Mouse (Mus musculus): ENCODE measurements around the gene Nckap5l.
A peak's percentile ranks its signal among the peaks of the same experiment; 100 is the strongest.

The Nckap5l gene

DNA sequence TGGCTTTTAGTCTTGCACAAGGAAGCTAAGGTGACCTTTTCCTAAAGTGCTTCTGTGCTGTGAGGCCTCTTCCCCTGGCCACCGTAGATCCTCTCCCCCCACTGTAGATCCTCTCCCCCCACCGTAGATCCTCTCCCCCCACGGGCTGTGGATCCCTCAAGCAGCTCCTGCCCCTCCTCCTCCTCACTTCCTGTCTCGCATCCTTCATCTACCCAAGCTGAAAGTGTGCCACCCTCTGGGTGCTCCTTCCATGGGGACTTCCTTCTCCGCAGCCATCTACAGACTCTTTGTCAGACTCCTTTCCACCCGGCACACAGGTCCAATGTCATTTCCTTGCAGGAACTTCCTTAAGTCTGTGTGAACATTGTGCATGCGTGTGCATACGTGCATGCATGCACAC lies 27.2 kb downstream of the Nckap5l start:
- no peak for DNase-seq (ENCODE audit: low spot score)

DNA sequence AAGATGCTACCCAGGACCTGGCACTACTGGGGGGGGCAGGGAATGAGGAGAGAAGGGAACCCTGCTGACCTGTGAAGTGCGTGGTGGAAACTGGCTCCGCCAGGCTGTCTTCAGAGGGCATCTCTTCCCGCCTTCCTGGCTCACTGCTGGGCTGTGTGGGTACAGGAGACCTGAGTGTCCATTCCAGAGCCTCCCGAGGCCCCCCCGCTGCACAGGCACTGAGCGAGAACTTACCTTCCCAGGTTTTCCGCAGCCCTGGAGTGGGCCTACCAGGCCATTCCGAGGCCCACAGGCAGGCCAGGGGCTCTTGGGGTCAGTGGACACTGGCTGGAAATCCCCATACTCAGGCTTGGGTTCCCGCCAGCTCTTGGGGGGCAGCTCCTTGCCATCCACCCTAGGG lies 33.7 kb downstream of the Nckap5l start:
- DNase-seq (ENCODE audit: low spot score): no peak

DNA sequence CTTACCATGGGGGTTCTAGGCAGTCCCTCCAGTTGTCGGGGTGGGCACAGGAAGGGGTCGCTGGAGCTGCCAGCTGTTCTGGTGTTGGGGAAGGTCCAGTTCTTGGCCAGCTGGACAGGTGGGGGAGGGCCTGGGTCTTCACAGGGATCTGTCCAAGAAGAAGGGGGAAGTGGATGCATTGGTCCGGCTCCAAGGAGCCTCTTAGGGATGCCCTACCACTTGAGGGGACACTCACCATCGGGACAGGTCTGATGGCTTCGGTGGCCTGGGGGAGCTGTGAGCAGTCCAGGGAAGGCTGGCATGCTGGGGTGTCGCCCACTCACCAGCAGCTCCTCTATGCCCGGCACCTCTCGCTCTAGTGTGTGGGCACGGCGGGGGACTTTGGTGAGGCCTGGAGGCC lies 34.4 kb downstream of the Nckap5l start:
- DNase-seq (ENCODE audit: low spot score): no peak

DNA sequence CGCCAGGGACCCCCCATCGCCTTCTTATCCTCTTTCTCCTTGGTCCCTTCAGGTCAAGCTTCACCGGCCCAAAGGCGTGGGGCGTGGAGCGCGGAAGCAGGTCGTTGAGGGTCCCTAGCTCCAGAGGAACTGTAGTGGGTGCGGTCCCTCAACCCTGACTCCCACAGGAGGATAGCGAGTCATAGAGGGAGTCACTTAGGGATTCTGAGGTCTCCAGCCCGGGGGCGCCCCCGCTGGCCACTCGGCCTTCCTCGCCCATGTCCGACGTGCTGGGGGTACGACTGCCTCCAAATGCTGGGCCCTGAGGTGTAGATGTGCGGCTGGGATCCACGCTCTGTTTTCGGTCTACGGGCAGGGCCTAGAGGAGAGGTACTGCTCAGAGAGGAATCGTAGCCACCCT lies 35.0 kb downstream of the Nckap5l start:
- DNase-seq (ENCODE audit: low spot score): no peak

DNA sequence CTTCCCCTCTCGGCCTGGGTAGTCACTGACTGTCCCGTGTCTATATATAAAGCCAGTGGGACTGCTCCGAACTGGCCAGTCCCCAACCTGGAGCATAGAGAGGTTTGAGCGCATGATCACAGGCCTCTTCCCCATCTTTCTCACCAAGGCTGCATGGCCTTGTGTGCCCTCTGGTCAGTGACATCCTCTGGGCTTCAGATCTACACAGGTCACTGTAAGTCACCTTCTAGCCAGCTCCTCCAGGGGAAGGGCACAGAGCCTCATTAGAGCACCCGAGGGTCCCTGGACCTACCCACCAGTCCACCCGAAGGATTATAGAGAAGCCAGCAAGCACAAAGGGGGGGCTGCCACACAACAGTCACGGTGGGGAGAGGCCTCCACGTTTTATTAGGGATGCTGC lies 35.9 kb downstream of the Nckap5l start:
- DNase-seq (ENCODE audit: low spot score): no peak

DNA sequence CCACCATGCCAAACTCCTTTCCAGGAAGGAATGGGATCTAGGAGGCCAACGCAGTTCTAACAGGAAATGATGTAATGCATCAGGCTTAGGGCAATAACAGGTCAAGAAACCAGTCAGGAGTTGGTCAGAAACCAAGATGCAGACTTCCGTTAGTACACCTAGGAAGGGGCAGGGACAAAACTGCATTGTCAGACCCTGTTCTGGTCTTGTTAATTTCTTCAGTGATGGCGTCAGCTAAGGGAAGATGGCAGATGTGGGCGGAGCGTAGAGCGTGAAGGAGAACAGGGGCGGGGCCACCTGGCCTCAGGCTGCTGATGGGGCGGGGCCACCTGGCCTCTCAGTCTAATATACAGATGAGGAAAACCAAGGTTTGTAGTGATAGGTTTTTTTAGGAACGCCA lies 36.4 kb downstream of the Nckap5l start:
- no peak for DNase-seq (ENCODE audit: low spot score)

DNA sequence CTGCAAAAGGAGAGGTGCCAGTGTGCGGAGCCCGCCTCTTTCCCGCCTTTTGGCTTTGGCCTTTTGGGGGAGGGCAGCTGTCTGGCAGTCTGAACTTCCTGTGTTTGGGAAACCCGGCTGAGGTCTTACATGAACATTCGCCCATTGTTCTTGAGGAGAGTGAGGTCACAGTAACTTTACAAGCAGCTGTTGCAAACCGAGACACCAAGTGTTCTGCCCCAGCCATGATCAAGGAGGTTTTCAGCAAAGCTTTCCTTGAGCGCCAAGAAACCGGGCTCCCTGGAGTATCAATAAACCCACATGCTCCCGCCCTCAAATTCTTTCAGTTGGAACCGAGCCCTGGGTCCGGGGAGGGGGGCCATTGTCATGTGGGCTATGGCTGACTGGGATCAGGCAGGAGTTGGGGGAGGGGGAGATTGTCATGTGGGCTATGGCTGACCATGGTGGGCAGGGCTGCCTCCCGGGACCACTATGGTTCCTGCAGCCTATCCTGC lies 37.0 kb downstream of the Nckap5l start:
- peak; percentile 49 for DNase-seq (ENCODE audit: low spot score)

DNA sequence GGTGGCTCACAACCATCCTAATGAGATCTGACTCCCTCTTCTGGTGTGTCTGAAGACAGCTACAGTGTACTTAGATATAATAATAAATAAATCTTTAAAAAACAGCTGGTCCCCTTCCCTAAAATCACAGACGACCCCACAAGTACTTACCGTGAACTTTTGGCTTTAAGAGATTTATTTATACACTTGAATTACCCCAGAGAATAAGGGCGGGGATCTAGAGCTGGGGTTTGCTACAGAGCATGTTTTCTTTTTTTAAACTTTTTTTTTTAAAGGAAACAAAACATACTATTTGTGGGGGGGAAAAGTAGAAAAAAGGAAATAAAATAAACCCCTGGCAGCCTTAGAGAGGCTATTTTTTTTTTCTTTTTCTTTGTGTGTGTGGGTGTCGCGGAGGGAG lies 37.4 kb downstream of the Nckap5l start:
- DNase-seq (ENCODE audit: low spot score): no peak

DNA sequence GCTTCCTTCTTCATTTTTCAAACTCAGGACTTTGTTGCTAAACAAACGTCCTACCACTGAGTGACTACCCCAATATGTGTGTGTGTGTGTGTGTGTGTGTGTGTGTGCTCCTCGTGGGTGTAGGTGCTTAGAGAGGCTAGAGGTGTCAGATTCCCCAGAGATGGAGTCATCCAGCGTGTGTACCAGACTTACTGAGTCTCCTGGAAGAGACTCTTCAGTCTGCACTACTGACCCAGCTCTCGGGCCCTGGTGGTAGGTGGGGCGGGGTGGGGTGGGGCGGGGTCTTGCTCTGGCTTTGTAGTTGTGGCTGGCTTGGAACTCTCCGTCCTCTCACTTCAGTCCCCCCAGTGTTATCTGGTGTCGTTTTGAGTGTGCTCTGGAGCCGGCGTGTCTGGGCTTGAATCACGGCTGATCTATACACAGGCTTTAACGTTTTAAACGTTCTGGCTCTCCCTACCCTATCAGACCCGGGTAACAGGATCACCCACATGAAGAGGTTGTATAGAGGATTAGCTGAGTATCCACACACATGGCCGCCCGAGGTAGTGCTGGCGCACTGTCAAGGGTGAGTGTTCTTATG lies 39.8 kb downstream of the Nckap5l start:
- DNase-seq (ENCODE audit: low spot score): no peak

DNA sequence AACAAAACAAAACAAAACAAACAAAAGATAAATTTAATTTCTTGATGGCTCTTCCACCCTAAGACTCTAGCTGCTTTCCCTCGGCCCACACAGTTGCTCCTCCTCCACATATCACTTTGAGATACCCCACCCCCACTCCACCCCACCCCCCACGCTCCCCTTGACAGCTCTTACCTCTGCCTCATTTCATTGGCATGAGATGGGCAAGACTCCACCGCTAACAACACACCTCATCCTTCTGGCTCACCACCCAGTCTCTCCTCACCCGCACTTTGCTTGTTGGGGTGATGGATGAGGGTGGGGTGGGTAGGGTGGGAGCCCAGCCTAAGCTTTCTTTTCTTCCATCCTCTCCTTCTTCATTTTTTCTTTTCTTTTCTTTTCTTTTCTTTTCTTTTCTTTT lies 40.6 kb downstream of the Nckap5l start:
- DNase-seq (ENCODE audit: low spot score): no peak

DNA sequence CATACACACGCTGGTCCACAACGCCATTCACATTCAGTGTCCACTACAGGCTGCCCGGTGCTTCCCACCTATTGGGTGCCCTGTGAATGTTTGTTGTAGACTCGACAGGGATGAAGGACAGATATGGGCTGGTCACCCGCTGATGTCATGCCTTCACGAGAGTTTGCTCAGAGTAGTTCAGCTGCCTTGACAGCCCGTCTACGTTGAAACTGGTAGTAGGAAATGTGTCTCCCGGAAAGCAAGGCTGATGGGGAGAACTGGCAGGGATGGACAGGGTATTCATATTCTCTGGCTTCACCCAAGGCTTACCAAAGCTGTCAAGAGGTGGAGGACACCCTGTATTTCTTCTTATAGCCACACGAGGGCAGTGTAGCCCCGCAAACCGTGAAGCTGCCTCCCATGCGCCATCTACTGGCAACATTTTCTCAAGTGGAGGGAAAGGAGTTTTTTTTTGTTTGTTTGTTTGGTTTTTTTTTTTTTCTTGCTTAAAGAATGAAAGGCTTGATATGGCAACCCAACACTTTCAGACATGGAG lies 41.1 kb downstream of the Nckap5l start:
- DNase-seq (ENCODE audit: low spot score): peak; percentile 89

DNA sequence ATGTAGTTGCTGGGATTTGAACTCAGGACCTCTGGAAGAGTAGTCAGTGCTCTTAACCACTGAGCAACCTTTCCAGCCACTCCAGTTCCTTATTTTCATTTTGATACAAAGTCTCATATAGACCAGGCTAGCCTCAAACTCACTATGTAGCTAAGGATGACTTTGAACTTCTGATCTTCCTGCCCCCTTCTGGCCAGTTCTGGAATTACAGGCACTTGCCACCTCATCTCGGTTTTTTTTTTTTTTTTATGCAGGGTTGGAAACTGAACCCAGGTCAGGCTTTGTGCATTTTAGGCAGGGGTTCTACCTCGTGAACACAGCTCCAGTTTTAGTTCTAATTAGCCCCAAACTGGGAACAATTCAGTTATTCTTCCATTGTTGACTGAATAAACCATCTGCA lies 41.8 kb downstream of the Nckap5l start:
- peak; percentile 39 for DNase-seq (ENCODE audit: low spot score)

DNA sequence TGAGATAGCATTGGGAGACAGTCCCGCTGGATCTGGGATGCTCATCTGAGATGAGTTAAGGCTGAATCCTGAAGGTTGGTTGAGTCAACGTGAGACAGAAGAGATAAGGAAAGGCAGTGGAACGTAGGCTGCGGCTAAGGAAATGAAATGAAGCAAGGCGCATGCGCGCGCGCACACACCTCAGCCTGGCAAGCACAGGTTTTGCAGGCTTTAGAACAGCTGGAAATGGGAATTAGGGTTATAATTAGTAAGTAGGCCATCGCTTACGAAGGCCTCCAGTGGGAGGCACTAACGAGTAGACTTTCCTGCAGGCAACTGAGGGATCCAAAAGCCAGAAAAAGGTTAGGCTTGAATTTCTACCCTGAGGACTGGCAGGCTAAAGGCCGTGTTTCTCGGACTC lies 45.8 kb downstream of the Nckap5l start:
- DNase-seq (ENCODE audit: low spot score): no peak

DNA sequence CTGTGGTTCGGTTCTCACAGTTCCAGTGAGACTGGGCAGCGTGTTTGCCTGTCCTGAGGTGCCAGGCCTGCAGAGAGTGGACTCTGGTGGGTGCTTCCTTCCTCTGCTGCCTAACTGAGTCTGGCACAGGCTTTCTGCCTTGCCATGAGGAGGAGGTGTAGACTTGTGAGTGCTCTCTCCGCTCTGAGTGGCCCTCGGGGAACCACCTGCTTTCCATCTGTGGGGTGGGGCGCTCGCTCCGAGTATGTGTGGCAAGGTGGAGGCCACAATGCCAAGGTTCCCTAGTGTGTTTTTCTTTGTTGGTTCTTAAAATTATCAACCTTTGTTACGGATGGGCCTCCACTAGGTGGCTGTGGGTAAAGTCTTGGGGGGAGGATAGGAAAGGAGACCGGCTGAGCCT lies 48.7 kb downstream of the Nckap5l start:
- no peak for DNase-seq (ENCODE audit: low spot score)

DNA sequence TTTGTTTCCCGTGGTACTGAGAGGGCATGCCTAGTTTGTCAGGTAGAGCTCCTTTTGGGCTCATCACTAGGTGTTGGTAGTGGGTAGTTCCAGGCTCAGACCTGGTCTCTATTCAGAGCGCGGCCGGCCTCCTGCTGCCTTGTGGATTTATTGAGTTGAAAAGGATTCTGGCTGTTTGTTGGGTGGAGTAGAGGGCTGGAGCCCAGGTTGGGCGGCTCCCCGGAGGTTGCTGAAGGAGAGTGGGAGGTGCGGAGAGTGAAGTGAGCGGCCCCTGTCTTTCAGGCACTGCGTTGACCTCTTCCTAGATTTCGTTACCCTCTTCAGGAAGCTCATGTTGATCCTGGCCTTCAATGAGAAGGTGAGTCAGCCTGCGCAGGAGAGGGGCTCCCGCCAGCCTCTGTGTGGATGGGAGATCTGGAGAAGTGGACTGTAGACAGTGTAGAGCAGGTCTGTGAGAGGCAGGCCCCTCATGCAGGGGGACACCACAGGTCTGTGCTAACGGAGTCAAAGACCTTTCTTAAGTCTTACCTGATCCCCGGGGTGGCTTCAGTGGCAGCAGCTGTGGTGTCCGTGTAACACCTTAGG lies 50.5 kb downstream of the Nckap5l start:
- DNase-seq (ENCODE audit: low spot score): no peak

DNA sequence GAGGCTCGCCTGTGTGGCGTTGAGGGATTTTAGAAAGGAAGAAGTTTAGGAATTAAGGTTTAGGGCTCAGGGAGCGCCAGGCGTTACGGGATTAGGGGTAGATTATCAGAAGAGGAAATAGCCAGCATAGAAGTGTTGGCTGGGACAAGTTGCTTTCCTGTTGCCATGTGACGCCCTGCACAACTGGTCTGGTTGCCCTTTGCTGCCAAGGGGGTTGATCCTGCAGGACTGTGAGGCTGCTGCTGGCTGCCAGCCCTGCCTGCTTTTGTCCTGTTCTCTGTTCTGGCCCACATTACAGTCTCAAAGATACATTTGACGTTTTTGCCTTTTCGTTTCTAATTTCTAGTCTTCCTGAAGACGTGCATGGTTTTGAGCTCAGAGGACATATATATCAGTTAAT lies 52.4 kb downstream of the Nckap5l start:
- DNase-seq (ENCODE audit: low spot score): no peak

DNA sequence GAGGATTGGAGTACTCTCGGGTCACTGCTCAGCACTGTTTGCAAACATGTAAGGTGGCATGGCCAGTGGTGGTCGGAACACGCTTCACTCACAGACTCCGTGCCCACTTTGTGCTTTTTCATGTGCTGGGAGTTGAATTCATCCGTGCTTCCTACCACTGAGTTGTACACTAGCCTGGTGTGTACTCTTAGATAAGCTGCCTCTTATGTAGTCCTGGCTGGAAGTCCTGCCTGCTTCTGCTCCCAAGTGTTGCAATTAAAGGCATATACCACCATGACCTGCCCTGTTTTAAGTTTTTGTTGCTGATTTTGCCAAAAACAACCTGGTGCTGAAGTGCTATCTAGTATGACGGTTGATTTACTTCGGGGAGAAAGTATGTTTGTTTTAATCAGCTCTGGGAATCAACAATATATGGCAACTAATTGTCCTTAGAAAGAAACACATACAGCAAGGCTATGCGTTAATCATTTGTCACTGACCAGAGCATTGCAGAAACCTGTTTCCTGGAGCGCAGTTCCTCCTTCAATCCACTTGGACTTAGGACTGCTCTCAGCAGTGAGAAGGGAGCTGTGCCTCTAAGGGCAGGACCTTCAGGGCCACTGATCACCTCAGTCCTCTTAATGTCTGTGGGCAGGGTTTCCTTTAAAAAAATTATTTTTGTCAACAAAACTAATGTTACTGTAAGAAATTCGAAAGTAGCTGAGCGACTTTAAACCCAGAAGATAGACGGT lies 54.2 kb downstream of the Nckap5l start:
- DNase-seq (ENCODE audit: low spot score): no peak

DNA sequence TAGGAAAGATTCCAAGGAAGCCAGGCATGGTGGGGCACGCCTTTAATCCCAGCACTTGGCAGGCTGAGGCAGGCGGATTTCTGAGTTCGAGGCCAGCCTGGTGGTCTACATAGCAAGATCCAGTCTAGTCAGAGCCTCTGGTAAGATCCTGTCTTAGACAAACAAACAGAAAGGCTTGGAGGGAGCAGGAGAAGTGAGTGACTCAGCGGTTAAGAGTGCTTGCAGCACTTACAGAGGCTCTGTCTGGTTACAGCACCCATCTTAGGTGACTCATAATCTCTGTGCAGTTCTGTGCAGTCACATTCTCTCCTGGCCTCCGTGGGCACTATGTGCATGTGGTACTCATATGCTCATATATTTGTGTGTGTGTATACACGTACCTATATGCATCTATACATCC lies 56.9 kb downstream of the Nckap5l start:
- DNase-seq (ENCODE audit: low spot score): no peak

DNA sequence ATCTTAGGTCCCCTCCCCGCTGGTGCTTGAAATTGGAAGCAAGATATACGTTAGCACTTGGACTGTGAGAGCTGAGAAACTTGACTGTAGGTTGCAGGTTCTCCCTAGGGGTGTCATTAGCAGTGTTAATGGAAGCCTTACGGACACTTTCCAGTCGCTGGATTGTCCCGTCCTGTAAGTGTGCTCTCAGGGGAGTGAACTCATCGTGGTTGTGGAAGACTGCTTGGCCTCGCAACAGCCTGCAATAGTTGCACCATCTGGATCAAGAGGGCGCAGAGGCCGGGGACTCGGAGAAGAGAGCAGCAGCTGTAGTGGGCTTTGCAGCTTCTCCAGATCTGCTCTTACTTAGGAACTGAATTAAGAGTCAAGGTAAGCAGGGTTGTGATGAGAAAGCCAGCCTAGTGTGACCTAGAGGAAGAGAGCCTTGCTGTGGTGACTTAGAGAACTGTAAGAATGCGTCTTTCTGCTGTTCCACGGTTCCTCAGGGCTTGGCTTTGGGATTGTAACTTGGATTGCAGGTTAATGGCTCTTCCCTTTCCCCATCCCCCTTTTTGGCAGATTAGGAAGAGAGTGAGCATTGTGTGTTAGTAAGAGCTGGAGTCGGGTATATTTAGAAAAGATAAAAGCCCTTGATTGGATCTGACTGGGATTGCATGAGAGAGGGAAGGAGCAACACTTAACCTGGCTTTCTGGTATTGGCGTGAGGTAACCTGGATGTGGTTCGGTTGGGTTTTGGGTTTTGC lies 57.9 kb downstream of the Nckap5l start:
- no peak for DNase-seq (ENCODE audit: low spot score)

DNA sequence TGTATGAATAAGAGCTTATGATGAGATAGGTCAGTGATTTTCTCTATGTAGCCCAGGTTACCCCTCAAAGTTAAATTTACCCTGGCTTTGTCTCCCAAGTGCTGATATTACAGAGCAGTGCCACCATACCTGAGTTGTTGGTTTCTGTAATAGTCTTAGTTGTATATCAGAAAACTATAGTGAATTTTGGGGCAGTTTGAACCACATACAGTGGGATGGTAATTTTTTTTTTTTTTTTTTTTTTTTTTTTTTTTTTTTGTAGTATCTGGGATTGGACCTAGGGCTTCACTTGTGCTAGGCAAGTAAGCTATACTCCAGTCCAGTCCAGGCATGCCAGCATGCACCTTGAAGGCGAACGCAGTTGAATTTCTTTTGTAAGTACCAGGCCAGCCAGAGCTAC lies 59.9 kb downstream of the Nckap5l start:
- no peak for DNase-seq (ENCODE audit: low spot score)

DNA sequence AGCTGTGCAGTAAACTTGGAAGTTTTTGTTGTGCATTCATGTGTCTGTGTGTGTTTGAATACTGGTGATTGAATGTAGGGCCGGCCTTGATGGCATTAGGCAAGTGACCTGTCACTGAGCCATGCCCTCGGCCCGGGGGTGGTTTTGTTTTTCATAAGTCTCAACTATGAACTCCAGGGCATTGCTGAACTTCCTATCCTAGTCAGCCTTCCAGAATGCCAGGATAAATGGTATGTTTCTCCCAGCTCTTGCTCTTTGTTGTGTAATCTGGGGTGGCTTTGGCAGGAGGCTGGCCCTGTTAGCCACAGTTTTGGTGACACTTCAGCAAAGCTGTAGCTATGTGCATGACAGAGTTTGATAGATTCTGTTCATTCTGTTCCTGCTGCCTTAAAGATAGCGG lies 60.7 kb downstream of the Nckap5l start:
- DNase-seq (ENCODE audit: low spot score): no peak

DNA sequence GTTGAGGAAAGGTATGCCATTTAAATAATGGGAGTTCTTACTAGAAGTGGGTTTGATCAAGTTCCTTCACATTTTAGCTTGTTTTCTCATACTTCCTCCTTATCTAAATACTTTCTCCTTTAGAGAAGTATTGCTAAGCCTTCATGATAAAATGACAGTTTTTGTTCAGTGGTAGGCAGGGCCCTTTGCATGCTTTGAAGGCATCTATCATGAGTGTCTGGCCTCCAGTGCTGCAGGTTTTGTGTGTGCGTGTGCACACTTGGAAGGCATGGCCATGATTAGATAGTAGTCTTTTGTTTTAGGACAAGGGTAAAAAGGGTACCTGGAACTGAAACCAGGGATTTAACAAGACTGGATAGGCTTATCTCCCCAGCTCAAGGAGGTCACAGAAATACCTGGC lies 61.1 kb downstream of the Nckap5l start:
- DNase-seq (ENCODE audit: low spot score): no peak
